Mouse (Mus musculus) heart, embryonic 16.5 days (tissue): ENCODE measurements around the gene E330021D16Rik. TPM values are rescaled to one million over a fixed set of nuclear protein-coding genes. Genes with fewer than 3 reads are reported as not detected.

Experiments used
- ATAC-seq: fragments of 200-750 bp; cut with Nextera tagmentation; replicated peaks from 2 replicates; pipeline ENCODE4 v1.8.0; 2017; ENCODE audit warnings: moderate number of reproducible peaks; ENCODE audit not compliant: insufficient read depth, low FRiP score; ENCODE audit errors: extremely low read depth
- H3K27ac ChIP-seq: fragments of 300-500 bp; sonication (generic); 2 replicates; pipeline ENCODE4 v1.5.1; 2014; ENCODE audit warnings: mild to moderate bottlenecking, low read length, control low read depth, moderate library complexity
- H3K27me3 ChIP-seq: fragments of 300-500 bp; sonication (generic); 2 replicates; pipeline ENCODE4 v1.6.1; 2014; ENCODE audit warnings: low read length, mixed read lengths; ENCODE audit not compliant: control insufficient read depth, insufficient read depth
- H3K36me3 ChIP-seq: fragments of 300-500 bp; sonication (generic); 2 replicates; pipeline ENCODE4 v1.6.1; 2014; ENCODE audit not compliant: control insufficient read depth, insufficient read depth
- H3K4me1 ChIP-seq: fragments of 300-500 bp; sonication (generic); 2 replicates; pipeline ENCODE4 v1.6.1; 2014; ENCODE audit warnings: low read length, mixed read lengths; ENCODE audit not compliant: control insufficient read depth, insufficient read depth
- H3K4me2 ChIP-seq: fragments of 300-500 bp; sonication (generic); 2 replicates; pipeline ENCODE4 v1.6.1; 2014; ENCODE audit warnings: low read depth, mild to moderate bottlenecking, control low read depth, low read length
- H3K4me3 ChIP-seq: fragments of 300-500 bp; sonication (generic); 2 replicates; pipeline ENCODE4 v1.5.1; 2014; ENCODE audit warnings: mild to moderate bottlenecking, control low read depth, low read length
- H3K9ac ChIP-seq: fragments of 300-500 bp; sonication (generic); 2 replicates; pipeline ENCODE4 v1.6.1; 2014; ENCODE audit warnings: low read length, control low read depth
- H3K9me3 ChIP-seq: fragments of 300-500 bp; sonication (generic); replicated peaks from 2 replicates; pipeline ENCODE4 v1.6.1; 2016; ENCODE audit warnings: low read length; ENCODE audit not compliant: control insufficient read depth
- WGBS: fragments of 180-500 bp; shearing (Covaris S2); extraction: QIAGEN DNeasy Blood & Tissue Kit; methylation state at CpG from one replicate; pipeline ENCODE4 v1.1.7; 2014; 5-methylcytosine and 5-hydroxymethylcytosine counted together
- polyA plus RNA-seq: library from polyadenylated mRNA; unstranded; fragments of >200 nt; fragmentation: Nextera tagmentation; extraction: Ambion mirVana; gene quantifications from 2 replicates; pipeline ENCODE4 v1.2.1, GENCODE M21; 2015

E330021D16Rik gene
- not detected in 2 replicates for polyA plus RNA-seq

DNA sequence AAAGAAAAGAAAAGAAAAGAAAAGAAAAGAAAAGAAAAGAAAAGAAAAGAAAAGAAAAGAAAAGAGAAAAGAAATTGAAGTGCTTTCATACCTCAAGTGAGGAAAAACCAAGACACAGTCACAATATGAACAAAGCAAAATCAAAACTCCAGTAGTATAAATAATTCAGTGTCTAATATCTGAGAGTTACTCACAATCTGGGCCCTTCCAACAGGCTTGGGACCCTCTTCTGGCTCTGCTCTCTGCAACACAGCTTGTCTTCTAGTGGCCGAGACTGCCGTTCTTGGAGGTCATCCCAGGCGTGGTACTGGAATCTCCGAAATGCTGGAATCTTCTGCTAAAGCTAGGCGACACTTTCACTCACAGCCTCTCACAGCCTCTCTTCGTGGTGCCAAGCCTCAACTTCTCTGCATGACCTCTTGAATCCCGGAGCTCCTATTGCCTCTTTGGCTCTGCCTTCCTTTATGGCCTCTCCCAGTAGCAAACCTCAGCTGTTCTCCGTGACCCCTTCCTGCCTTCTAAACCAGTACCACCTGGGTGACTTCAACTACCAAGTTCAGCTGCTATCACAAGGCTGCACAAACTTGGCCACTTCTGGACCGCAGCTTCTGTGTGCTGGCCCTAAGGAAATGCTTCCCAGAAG is at the start of gene E330021D16Rik:
E330021D16Rik (minus strand) TSS at position 437 of the 643 bp plus-strand sequence.
- no peak within 1 kb of the TSS for H3K27ac ChIP-seq
- no peaks in the 10 kb centered on the region for H3K27me3 ChIP-seq
- peaks cover 4% of the 10 kb centered on the region; the same call in 1 of the 2 replicates for H3K4me1 ChIP-seq
- ATAC-seq, result no peak
- H3K36me3 ChIP-seq, result no peaks in the 10 kb centered on the region
- no peak within 1 kb of the TSS for H3K4me2 ChIP-seq
- H3K9ac ChIP-seq, result no peak within 1 kb of the TSS
- 84% methylated on average over 9 of the region's 9 CpGs for WGBS
- no peak within 1 kb of the TSS for H3K4me3 ChIP-seq
- H3K9me3 ChIP-seq, result no peaks in the 10 kb centered on the region

DNA sequence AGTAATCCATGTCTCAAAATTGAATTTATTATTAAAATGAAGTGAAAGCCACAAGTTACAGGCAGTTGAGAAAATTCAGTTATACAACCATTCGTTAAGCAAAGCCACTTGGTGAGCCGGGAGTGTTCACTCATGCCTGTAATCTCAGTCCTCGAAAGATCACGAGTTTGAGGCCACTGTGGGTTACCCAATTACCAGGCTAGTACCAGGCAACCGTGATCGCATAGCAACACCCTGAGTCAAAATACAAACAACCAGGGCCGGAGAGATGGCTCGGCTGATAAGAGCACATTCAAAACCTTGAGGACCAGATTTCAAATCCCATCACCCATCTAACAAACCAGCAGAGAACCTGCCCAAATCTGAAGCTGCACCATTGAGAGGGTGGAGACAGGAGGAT is 49.7 kb upstream of the E330021D16Rik start:
- peaks cover 31% of the 10 kb centered on the region for H3K4me1 ChIP-seq
- H3K9ac ChIP-seq, result no peak overlapping the region
- no peak overlapping the region for H3K4me3 ChIP-seq
- no peak overlapping the region for H3K4me2 ChIP-seq
- 0 out of 2 replicates have a peak, but pooled peaks cover 4% of the 10 kb centered on the region for H3K36me3 ChIP-seq
- H3K9me3 ChIP-seq, result peaks cover 2% of the 10 kb centered on the region; the same call in 1 of the 2 replicates
- 84% methylated on average over 8 of the region's 8 CpGs for WGBS
- no peaks in the 10 kb centered on the region for H3K27me3 ChIP-seq
- ATAC-seq, result no peak
- H3K27ac ChIP-seq, result no peak overlapping the region

GRCm38 (mm10) chr6:136464121-136464621 is 48.8 kb upstream of the E330021D16Rik start:
- H3K4me3 ChIP-seq, result no peak overlapping the region
- peaks cover 26% of the 10 kb centered on the region for H3K4me1 ChIP-seq
- H3K9me3 ChIP-seq, result no peaks in the 10 kb centered on the region
- no peaks in the 10 kb centered on the region for H3K27me3 ChIP-seq
- no peaks in the 10 kb centered on the region for H3K36me3 ChIP-seq
- 56% methylated on average over 12 of the region's 12 CpGs for WGBS
- no peak for ATAC-seq
- H3K4me2 ChIP-seq, result no peak overlapping the region
- H3K27ac ChIP-seq, result peak overlapping the region; percentile 54
- H3K9ac ChIP-seq, result no peak overlapping the region

DNA sequence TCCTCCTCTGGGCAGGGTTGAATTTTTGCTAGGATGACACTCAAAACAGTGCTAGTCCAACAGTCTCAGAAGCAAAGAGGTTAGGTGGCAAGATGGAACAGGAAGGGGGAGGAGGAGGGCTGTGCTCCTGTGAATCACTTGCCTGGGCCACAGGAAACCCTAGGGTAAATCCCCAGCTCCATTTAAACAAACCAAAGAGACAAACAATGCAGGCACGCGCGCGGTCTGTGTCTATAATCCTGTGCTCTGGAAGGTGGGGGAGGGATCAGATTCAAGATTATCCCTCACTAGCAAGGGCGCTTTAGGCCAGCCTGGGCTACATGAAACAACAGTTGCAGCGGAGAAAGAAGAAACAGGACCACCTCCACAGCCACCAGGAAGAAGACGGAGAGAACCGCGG is 48.1 kb upstream of the E330021D16Rik start:
- Histone ChIP-seq H3K4me1 (peaks cover 21% of the 10 kb centered on the region), H3K27me3 (no peaks in the 10 kb centered on the region), H3K9me3 (no peaks in the 10 kb centered on the region), H3K36me3 (no peaks in the 10 kb centered on the region), H3K9ac (no peak overlapping the region), H3K4me2 (no peak overlapping the region), H3K4me3 (no peak overlapping the region), H3K27ac (peak overlapping the region; percentile 54)
- 75% methylated on average over 9 of the region's 9 CpGs for WGBS
- ATAC-seq, result no peak

GRCm38 (mm10) chr6:136459156-136459555 is 43.8 kb upstream of the E330021D16Rik start:
- no peak overlapping the region for H3K4me3 ChIP-seq
- H3K27ac ChIP-seq, result no peak overlapping the region
- 84% methylated on average over 7 of the region's 7 CpGs for WGBS
- no peak overlapping the region for H3K9ac ChIP-seq
- no peak overlapping the region for H3K4me2 ChIP-seq
- H3K4me1 ChIP-seq, result peaks cover 1% of the 10 kb centered on the region; the same call in 1 of the 2 replicates
- H3K27me3 ChIP-seq, result no peaks in the 10 kb centered on the region
- no peak for ATAC-seq
- no peaks in the 10 kb centered on the region for H3K9me3 ChIP-seq
- no peaks in the 10 kb centered on the region for H3K36me3 ChIP-seq

DNA sequence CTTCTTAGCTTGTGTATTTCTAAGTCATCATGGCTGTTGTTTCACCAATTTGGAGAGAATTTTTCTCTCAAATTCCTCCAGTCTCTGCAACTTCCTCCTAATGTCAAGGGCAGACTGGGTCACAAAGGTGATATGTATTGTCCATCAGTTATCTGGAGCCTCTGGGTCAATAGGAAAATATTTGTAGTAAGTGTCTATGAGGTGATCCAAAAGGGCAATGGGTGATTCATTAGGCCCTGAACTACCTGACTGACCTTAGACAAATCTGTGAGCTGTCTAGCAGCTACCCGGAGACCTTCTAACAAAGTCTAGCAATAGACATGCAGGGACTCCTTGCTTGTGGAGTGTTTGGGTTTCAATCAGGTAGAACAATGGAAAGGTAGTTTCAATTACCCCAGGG is 40.9 kb upstream of the E330021D16Rik start:
- H3K9me3 ChIP-seq, result no peaks in the 10 kb centered on the region
- no peaks in the 10 kb centered on the region for H3K27me3 ChIP-seq
- no peak overlapping the region for H3K27ac ChIP-seq
- H3K36me3 ChIP-seq, result no peaks in the 10 kb centered on the region
- H3K4me1 ChIP-seq, result no peaks in the 10 kb centered on the region
- H3K9ac ChIP-seq, result no peak overlapping the region
- WGBS, result 85% methylated on average over 1 of the region's 1 CpGs
- no peak overlapping the region for H3K4me3 ChIP-seq
- no peak overlapping the region for H3K4me2 ChIP-seq
- ATAC-seq, result no peak

GRCm38 (mm10) chr6:136455696-136456095 is 40.3 kb upstream of the E330021D16Rik start:
- Histone ChIP-seq H3K4me2 (no peak overlapping the region), H3K27me3 (no peaks in the 10 kb centered on the region), H3K9me3 (no peaks in the 10 kb centered on the region), H3K27ac (no peak overlapping the region), H3K4me1 (no peaks in the 10 kb centered on the region), H3K9ac (no peak overlapping the region), H3K4me3 (no peak overlapping the region), H3K36me3 (no peaks in the 10 kb centered on the region)
- 61% methylated on average over 3 of the region's 3 CpGs for WGBS
- ATAC-seq, result no peak

- Histone ChIP-seq H3K27me3 (no peaks in the 10 kb centered on the region), H3K36me3 (no peaks in the 10 kb centered on the region; the same call in 1 of the 2 replicates), H3K4me2 (no peak overlapping the region), H3K4me1 (peaks cover 2% of the 10 kb centered on the region; the same call in 1 of the 2 replicates), H3K4me3 (no peak overlapping the region), H3K9ac (no peak overlapping the region), H3K27ac (no peak overlapping the region), H3K9me3 (peaks cover 5% of the 10 kb centered on the region; the same call in 1 of the 2 replicates)
- no peak for ATAC-seq
- 68% methylated on average over 3 of the region's 3 CpGs for WGBS
Measured at GRCm38 (mm10) chr6:136452623-136453022, 37.3 kb upstream of the E330021D16Rik start.

DNA sequence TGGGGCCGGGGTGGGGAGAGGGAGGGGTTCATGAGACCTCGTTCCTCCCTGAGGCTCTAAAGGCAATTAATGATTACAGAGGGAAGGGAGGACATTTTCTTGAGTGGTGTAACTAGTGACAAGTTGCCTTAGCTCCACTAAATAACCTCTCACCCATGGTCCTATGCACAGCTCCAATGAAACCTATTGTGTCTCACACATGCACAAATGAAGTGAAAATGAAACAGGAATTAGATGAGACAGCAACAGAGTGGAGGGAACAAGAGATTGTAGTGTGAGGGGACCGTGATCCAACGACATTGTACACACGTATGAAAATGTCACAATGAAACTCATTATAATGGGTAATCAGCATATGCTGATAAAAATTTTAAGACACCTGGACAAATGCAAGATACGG is 35.5 kb upstream of the E330021D16Rik start:
- 84% methylated on average over 6 of the region's 6 CpGs for WGBS
- Histone ChIP-seq H3K27ac (no peak overlapping the region), H3K27me3 (no peaks in the 10 kb centered on the region), H3K9ac (no peak overlapping the region), H3K4me2 (no peak overlapping the region), H3K4me3 (no peak overlapping the region), H3K4me1 (peaks cover 2% of the 10 kb centered on the region; the same call in 1 of the 2 replicates), H3K9me3 (peaks cover 5% of the 10 kb centered on the region; the same call in 1 of the 2 replicates), H3K36me3 (no peaks in the 10 kb centered on the region; the same call in 1 of the 2 replicates)
- no peak for ATAC-seq
